Mouse (Mus musculus) brain, embryonic 18.5 days (tissue): ENCODE measurements around the gene Cmas.

Experiments
- DNase-seq: peaks from one replicate; pipeline ENCODE4 v3.0.0-alpha.2; 2012; ENCODE audit warnings: low read depth, low spot score

The Cmas gene

DNA sequence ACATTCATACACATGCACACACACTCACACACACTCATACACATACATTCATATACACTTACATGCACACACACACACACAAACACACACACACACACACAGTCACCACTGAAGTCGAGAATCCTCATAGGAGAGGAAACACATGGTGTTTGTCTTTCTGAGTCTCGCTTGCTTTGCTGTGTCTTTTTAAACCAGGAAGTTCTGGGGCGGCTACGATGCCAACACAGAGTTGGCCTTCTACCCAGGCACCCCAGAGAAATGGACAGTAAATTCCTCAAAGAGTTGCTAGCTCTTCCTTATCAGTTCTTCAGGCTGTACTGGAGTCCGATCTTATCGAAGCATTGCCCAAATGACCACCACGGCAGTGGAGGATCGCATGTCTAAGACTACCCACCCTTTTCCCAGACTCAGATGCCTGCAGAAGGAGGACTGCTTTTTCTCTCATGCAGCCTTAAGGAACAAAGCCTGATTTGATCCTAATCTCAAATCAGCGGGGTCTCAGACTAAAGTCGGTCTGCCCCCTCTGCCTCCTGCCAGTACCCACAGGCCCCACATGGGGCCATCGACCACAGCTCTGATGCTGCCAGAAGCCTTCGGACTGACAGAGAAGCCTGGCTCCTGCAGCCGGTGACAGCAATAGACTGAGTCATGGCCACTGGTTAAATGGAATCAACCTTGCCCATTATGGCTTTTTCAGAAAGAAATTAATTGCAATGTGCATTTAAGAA, 35.9 kb downstream of the Cmas start:
- DNase-seq, result no peak

DNA sequence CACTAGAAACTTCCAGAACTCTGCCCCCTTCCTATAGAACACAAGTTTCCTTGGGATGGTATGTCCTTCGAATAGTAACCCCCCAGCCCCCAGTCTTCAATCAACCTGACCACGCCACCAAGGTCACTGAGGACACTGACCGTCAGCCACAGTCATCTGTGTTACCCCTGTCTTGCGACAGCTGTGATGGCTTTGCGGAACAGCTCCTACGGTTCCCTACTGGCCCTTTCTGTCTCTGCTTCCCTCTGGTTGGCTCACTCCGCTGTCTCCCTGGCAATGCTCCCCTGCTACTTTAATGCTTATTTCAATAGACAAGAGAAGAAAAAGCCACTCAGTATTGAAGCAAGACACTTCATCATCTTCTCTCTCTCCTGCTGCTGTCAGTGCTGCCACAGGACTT, 37.0 kb downstream of the Cmas start:
- no peak for DNase-seq

DNA sequence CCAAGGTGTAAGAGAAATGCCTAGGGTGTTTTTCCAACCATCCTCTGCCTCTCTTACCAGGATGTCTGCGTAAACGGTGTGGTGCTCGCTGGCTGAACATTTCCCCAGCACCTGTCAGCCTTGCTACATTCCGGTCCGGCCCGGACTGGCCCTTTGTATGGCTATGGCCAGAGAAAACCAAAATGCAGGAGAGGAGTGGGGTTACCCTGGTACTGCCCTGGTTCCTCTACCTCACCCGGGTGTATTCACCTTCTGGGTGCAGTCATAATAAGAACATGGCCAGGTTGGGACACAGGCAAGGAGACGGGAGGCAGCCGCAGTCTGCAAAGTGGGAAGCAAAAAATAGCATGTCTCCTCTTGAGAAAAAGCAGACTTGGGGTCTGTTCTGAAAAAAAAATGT, 38.6 kb downstream of the Cmas start:
- DNase-seq, result no peak

DNA sequence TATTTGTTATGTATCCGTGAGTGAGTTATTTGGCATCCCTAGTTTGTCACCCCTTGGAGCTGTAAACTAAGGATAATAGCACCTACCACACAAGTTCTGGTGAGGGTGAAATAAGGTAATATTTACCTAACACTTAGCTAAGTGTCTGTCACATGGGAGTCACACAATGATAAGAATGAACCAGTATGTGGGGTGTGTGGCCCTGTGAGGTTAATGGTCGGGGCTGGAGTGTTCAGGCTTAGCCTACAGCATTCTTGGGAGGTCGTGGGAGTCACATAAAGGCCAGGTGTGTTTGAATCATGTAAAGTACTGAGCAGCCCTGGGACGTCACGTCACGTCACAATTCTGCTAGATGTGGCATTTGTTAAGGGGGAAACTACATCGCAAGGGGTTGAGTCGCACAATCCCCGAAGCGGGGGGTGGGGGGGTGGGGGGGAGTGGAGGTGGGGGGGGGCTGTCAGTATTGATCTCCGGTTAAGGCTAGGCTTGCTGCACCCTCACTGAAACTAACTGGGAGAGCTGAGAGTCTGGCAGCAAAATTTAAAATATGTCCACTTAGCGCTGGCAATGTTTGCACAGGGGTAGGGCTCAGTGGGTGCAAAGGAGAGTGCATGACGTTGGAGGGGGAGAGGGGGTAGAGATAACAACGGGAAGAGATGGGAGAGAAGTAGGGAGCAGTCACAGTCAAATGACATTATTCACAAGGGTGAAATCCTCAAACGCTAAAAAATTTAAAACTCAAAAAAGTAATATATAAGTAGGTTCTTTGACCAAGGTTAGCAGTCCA, 39.4 kb downstream of the Cmas start:
- DNase-seq, result no peak

DNA sequence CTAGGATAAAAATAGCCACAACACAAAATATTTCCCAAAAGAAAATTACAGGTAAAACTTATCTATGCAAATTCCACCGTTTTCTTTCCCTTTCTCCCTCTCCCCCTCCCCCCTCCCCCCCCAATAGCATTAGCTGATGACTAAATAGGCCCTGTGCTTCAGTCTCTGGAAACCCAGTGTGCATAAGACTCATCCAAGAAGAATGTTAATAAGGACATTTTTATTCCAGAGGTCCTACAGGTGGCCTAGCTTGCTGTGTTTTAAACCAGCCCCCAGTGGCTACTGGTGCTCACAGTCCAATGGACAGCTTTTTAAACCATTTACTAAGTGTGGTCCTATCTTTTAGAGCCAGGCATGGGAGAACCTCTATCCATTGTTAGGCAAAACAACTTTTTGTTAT, 41.5 kb downstream of the Cmas start:
- no peak for DNase-seq

DNA sequence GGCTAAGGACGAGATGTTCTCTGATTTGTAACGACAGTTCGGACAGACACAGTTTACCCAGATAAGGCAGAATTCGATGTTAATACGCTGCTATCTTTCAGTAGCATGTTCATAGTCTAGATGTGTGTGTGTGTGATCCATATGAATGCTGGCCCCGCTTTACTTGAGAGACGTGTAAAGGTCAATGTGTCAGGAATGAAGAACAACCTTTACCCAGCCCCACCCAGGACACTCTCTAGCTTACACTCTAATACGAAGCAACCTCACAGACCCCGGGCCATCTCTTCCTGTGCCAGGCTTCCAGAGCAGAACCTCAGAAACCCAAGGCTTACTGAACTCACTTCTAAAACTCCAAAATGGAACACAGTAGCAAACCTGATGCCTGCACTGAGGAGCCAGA, 42.4 kb downstream of the Cmas start:
- DNase-seq, result no peak

DNA sequence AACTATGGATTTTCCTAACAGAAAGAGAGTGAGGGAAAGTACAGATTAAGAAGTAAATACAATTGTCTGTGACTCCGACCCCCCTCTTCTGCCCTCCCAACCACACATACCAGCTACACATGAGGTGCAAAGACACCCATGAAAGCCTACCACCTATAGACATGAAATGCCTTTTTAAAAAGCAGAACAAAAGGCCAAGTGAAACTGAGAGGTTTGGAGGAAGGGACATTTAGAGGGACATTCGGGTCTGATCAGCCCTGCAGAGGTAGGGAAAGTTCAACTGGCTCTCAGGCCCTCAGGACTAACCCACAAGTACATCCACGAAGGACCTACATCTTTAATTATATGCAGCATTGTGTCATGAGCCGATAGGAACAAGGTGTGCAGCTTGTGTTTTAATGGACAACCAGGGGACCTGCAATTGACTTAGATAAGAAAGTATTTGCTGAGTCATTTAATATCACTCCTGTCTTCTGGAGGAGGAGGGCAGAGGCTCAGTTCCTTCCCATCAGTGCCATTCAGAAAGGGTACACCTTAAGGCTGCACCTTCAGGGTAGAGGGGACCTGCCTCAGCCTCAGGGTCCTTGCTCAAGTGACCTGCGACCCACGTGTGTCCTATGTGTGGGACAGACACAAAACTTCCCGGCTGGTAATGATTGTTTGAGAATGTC, 43.4 kb downstream of the Cmas start:
- DNase-seq, result no peak

DNA sequence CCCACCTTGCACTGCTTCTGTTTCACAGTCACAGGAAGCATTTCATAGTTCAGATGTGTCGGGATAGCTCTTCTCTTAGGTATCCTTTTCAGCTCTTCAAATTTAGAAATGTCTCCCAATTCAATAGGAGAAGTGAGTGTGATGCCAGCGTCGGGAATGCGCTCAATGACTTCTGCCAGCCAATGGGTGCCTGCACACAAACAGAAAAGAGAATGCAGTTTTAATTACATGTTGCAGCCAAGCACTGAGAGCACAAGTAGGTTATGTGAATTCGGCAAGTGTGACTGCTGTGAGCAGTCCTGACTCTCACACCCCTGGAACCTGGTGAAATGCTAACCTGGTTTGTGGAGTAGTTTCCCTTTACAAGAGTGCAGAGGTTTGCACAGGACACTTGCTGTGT, 45.2 kb downstream of the Cmas start:
- DNase-seq, result no peak

DNA sequence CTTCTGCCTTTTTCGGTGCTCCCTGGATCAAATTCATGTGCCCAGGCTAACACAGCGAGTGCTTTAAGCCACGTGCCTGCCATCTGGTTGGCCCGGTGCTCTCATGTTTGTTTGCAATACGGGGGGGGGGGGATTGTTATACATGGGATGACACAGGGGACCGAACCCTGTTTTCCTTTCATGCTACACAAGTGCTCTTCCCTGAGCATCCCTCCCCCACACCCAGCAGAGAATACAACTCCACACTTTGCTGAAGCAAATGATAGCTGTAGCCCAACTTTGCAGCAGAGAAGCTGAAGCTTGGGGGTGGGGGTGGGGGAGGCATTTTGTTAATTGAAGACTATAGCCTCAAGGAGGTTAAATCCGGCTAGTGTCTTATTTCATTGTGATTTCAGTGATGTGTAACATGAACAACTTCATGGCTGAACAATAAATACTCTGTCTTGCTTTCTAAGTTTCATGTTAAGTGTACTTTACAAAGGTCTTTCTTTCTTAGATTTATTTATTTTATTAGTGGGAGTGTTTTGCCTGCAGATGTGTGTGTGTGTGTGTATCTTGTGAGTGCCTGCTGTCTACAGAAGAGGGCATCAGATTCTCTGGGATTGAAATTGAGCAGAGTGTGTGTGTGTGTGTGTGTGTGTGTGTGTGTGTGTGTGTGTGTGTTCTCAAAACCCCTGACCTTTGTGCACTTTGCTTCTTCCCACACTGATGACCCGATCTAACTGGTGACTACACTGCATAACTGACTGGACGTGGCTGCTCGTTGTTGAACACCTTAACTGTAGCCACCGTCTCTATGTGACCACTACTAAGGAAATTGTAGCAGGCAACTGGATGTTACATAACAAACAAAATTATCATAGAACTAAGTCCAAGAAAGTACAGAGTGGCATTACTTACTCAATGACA, 46.4 kb downstream of the Cmas start:
- no peak for DNase-seq

DNA sequence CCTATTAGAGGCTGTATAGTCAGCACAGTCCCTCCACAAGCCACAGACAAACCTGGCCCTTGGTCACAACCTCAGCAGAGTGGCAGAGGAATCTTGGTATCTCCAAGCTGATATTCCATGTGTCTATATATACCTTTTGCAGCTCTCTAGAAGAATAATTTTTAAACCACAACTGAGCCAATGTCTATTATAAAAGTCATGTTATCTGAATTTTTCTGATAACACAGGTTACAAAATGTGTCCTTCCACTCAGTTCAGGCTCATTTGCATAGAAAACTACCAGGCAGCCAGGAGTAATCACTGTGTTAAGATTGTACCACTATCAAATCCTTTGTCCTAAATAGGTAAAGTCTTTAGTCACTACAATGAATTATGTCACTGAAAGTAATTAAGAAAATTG, 47.9 kb downstream of the Cmas start, which contains the start of gene Sult6b2:
Gene Sult6b2, minus strand, starts transcription at position 101 of the 400 bp plus-strand sequence.
- no peak for DNase-seq

DNA sequence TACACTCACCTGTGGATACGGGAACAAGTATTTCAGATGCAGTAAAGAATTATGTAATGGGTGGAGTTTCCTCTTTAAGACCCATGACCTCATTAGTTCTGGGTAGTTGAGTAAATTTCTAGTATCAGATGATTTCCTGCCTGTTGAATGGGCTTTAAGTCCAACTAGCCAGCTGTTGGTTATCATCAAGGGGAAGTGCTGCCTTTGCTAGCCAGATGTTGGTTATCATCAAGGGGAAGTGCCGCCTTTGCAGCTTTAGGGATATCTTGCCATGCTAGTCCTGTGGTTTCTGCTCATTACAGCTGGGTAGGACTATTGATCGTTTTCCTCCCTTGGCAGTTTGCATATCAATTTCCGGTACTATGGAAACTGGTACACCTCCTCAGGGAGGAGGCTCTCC, 49.8 kb downstream of the Cmas start:
- no peak for DNase-seq

DNA sequence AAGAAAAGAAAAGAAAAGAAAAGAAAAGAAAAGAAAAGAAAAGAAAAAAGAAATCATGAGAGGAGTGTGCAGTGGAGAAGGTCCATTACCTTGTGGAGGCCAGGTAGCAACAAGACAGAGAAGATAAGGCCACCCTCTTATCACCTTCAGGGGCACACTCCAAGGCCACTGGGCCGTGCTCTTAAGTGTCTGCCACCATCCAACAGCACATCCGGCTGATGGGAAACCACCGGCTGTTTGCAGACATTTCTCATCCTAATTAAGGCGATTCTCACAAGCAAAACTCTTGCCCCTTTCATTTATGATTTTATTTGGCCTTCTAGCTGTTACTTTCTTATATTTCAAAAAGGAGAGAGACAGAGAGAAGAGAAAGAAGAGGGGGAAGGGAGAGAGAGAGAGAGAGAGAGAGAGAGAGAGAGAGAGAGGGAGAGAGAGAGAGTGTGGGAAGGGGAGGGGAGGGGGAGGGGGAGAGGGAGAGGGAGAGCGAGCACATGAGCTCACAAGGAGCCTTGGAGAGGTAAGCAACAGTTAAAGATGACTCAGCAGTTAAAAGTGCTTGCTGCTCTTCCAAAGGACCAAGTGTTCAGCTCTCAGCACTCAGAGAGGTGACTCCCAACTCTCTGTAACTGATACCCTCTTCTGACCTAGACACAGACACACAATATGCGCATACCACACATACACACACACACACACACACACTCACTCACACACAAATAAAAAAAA, 53.0 kb downstream of the Cmas start:
- DNase-seq, result no peak

DNA sequence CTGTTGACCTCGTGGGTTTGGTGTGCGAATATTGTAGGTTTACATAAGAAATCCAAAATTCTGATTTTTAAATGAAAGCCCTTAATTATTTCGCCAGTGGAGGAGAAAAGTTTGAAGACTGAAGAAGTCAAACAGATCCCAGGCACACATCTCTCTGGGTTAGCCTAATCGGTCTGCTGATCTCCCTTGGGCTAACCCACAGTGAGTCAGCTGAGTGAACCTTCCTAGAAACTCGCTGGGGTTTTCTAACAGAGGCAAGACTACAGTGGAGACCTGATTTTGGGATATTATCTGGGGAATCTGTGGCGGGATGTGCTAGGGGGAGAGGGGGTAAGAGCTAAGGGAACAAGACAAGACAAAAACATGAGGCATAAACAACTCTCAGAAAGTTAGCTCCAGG, 53.8 kb downstream of the Cmas start:
- DNase-seq, result no peak

DNA sequence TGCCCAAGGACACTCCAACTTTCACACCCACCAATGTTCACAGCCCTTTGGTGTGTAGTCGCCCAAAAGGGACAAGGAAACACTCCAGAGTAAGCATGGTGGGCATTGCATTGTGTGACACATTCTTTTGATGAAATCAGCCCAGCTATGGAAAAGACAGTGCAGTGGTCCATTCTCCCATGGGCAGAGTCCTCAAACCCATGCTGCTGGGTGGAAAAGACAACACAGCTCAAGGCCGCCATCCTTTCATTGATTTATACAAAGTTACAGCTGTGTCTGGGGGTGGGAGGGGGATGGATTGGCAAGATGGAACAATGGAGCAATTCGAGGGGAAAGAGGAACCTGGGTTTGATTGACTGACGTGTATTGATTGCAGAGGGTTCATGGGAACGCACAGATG, 56.5 kb downstream of the Cmas start:
- DNase-seq, result no peak

DNA sequence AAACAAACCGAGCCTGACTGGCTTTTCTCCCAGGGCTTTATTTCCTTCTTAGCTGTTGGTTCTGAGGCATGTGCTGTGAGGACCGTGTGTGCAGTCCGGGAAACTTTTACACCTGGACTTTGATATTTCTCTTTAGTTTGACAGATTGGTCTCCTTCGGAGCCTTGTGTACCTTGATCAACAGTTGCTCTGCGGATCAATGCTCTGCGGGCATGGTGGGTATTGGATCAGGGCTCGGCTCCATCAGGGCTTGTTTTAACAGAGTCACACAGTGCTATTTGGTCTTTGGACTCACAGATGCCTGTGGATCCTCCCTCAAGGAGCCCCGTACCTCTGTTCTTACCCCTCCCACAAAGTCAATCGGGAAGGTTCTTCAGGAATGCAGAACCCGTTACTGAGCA, 57.5 kb downstream of the Cmas start:
- DNase-seq, result no peak

DNA sequence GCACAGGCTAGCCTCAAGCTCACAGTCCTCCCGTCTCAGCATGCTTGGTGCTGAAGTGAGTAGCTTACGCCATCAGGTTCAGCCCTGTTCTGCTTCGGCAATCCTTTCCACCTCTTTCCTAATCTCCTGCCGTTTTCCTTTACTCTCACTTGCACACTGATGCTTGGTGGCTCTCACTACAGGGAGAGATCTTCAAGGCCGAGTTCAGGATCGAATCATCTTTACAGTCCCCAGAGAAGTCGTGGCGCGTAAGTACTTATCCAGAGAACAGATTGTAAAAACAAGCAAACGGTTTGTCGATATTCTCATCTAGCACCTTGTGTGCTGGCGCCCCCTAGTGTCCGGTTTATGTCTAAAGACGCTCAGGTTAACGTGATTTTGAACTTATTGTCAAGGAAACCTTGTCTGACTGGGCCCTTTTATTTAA, 58.0 kb downstream of the Cmas start:
- DNase-seq, result peak; percentile 71

DNA sequence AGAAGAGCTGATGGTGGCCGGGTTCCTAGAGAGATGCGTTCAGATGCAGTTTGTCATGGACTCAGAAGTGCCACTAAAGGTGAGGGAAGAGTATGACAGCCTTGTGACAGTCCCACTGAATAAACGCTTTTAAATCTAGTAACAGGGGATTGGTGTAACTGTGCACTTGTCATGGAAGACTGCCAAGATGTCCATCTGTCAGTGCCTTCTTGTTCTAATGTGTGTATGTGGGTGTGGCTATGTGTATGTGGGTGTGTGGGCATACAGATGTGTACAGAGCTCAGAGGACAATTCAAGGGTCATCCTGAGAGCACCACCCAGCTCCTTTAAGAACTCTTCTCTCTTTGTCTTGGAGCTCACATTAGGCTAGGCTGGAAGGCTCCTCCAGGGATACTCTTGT, 59.0 kb downstream of the Cmas start:
- no peak for DNase-seq

DNA sequence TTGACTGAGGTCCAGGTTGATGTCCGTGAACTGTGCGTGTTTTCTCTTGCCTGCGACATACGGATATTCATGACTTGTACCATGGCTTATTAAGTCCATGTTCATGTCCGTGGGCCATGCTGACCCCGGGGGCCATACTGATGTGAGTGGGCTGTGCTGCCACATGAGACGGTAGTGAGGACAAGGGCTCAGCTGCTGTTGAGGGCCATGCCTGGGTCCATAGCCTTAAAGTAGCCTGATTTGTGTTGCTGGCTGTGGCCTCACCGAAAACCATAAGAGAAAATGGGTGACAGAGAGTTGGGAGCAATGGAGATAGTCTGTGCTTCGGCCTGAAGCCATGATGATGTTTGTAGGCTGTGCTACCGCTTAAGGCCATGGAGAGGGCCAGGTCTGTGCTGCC, 61.8 kb downstream of the Cmas start:
- no peak for DNase-seq

DNA sequence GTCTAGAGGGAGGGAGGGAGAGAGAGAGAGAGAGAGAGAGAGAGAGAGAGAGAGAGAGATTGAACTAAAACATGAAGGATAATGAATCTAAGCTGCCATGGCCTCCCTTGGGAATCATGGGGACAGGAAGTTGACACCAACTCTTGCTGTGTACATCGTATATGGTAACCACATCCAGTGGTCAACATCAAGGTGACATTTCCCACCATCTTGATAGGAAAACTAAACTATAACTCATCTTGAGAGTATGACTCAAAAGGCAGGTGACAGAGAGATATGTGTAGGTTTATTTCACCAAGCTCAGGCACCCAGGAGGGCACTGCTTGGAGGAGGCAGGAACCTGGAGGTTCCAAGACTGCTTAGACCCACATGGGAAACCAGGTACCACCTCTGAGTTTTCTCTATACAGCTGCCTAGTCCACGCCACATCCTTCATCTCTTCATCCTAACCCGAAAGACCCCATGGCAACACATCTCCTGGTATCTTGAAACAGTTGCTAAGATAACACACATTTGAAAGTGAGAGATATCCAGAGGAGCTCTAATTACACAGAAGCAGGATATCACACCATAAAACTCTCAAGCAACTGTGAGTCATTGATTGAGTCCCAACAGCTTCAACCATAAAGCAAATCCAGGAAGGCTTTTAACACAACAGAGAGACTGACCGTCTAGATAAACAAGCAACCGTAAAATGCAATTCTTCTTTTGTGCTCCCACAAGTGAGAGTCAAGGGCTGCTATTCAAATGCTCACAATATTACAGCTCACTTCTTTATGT, 66.7 kb downstream of the Cmas start:
- no peak for DNase-seq
